Mouse (Mus musculus): Measurements from ENCODE around the gene Sema4b. TPM values are rescaled to one million over a fixed set of nuclear protein-coding genes. Genes with fewer than 3 reads are reported as not detected.
A peak's percentile ranks its signal among the peaks of the same experiment; 100 is the strongest.

Sema4b gene
- total RNA-seq, 2 experiments from 2014 or later = 17.4 to 20.5 TPM

GRCm38 (mm10) chr7:80193941-80194739, 7.5 kb downstream of the Sema4b start:
- intact Hi-C loops (cut with DNase I) = no loop called here
- DNase-seq (ENCODE audit: low spot score in 2 of 2) = no peak

GRCm38 (mm10) chr7:80195146-80195545, 8.5 kb downstream of the Sema4b start:
- no peak for DNase-seq (ENCODE audit: low spot score in 2 of 2)
- intact Hi-C loops (cut with DNase I) = loop anchor here (5.0 kb wide), 1 partner anchor 53 kb away; no protein-coding TSS in a partner anchor

- no peak for DNase-seq (ENCODE audit: low spot score in 2 of 2)
- intact Hi-C loops (cut with DNase I) = loop anchor here (5.0 kb wide), 1 partner anchor 53 kb away; no protein-coding TSS in a partner anchor
Measured at GRCm38 (mm10) chr7:80195576-80196263, 9.1 kb downstream of the Sema4b start.

GRCm38 (mm10) chr7:80197371-80197770, 10.7 kb downstream of the Sema4b start:
- intact Hi-C loops (cut with DNase I) = loop anchor here (5.0 kb wide), 1 partner anchor 55 kb away; no protein-coding TSS in a partner anchor
- no peak for DNase-seq (ENCODE audit: low spot score in 2 of 2)

- DNase-seq (ENCODE audit: low spot score in 2 of 2) = peak; percentile 83 to 86
- intact Hi-C loops (cut with DNase I) = loop anchor here (5.0 kb wide), 1 partner anchor 56 kb away; no protein-coding TSS in a partner anchor
Measured at GRCm38 (mm10) chr7:80197941-80198778, 11.5 kb downstream of the Sema4b start.

GRCm38 (mm10) chr7:80198863-80199262, 12.2 kb downstream of the Sema4b start:
- DNase-seq (ENCODE audit: low spot score in 2 of 2) = no peak
- intact Hi-C loops (cut with DNase I) = loop anchor here (5.0 kb wide), 1 partner anchor 57 kb away; no protein-coding TSS in a partner anchor

- intact Hi-C loops (cut with DNase I) = loop anchor here (5.0 kb wide), 1 partner anchor 57 kb away; no protein-coding TSS in a partner anchor
- DNase-seq (ENCODE audit: low spot score in 2 of 2) = no peak
Measured at GRCm38 (mm10) chr7:80199286-80199685, 12.6 kb downstream of the Sema4b start.

- no peak for DNase-seq (ENCODE audit: low spot score in 2 of 2)
- intact Hi-C loops (cut with DNase I) = loop anchor here (5.0 kb wide), 1 partner anchor 58 kb away; no protein-coding TSS in a partner anchor
Measured at GRCm38 (mm10) chr7:80199851-80200587, 13.4 kb downstream of the Sema4b start.

GRCm38 (mm10) chr7:80200588-80200945, 13.9 kb downstream of the Sema4b start:
- DNase-seq (ENCODE audit: low spot score in 2 of 2) = no peak
- intact Hi-C loops (cut with DNase I) = no loop called here

- DNase-seq (ENCODE audit: low spot score in 2 of 2) = no peak
- intact Hi-C loops (cut with DNase I) = no loop called here
Measured at GRCm38 (mm10) chr7:80200963-80201539, 14.4 kb downstream of the Sema4b start.

- intact Hi-C loops (cut with DNase I) = no loop called here
- DNase-seq (ENCODE audit: low spot score in 2 of 2) = no peak
Measured at GRCm38 (mm10) chr7:80201888-80202540, 15.4 kb downstream of the Sema4b start.

- DNase-seq (ENCODE audit: low spot score in 2 of 2) = no peak
- intact Hi-C loops (cut with DNase I) = no loop called here
Measured at GRCm38 (mm10) chr7:80202961-80203360, 16.3 kb downstream of the Sema4b start.

GRCm38 (mm10) chr7:80203638-80204096, 17.0 kb downstream of the Sema4b start:
- DNase-seq (ENCODE audit: low spot score in 2 of 2) = no peak
- intact Hi-C loops (cut with DNase I) = no loop called here

- intact Hi-C loops (cut with DNase I) = no loop called here
- no peak for DNase-seq (ENCODE audit: low spot score in 2 of 2)
Measured at GRCm38 (mm10) chr7:80204362-80204761, 17.7 kb downstream of the Sema4b start.

- no peak for DNase-seq (ENCODE audit: low spot score in 2 of 2)
- intact Hi-C loops (cut with DNase I) = no loop called here
Measured at GRCm38 (mm10) chr7:80204961-80205360, 18.3 kb downstream of the Sema4b start.

GRCm38 (mm10) chr7:80205705-80206589, 19.3 kb downstream of the Sema4b start:
- DNase-seq (ENCODE audit: low spot score in 2 of 2) = no peak
- intact Hi-C loops (cut with DNase I) = no loop called here

GRCm38 (mm10) chr7:80207314-80207731, 20.7 kb downstream of the Sema4b start:
- DNase-seq (ENCODE audit: low spot score in 2 of 2) = no peak
- intact Hi-C loops (cut with DNase I) = no loop called here

All from left cerebral cortex, postnatal 25 days (tissue).